Mouse (Mus musculus): ENCODE measurements around the gene E2f7.

Gene E2f7

DNA sequence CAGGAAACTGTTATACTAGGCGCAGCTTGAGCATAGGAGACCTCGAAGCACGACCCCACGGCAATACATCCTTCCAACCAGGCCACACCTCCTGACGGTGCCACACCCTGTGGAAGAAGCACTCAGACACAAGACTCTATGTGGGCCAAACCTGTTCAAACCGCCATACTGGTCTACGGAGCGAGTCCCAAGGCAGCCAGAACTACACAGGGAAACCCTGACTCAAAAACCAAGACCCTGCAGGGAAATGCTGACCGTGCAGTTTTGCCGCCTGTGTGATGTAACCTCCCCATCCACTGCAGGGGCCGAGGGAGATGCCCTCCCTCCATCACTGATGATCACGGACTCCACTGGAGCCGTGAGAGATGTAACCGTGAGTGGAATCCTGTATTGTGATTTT is 36.5 kb downstream of the E2f7 start:
- DNase-seq (ENCODE audit: low read depth): no peak

DNA sequence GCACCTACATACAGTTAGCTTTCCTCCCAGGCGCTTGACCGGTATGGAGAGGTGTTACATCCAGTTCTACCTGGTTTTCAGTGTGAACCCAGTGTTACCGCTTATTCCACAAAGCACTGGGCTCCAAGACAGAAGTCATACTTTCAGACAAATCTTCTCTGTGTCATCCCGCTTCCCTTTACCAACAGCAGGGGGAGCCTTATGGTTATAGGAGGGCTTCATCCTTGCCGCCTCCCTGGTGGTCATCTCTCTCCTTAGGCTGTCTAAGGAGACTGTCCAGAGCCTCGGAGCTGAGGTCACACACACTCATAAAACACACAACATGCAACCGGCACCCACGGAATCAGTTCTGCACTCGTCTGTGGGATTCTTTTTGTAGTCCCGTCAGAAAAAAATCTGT is 37.4 kb downstream of the E2f7 start:
- DNase-seq (ENCODE audit: low read depth): no peak

DNA sequence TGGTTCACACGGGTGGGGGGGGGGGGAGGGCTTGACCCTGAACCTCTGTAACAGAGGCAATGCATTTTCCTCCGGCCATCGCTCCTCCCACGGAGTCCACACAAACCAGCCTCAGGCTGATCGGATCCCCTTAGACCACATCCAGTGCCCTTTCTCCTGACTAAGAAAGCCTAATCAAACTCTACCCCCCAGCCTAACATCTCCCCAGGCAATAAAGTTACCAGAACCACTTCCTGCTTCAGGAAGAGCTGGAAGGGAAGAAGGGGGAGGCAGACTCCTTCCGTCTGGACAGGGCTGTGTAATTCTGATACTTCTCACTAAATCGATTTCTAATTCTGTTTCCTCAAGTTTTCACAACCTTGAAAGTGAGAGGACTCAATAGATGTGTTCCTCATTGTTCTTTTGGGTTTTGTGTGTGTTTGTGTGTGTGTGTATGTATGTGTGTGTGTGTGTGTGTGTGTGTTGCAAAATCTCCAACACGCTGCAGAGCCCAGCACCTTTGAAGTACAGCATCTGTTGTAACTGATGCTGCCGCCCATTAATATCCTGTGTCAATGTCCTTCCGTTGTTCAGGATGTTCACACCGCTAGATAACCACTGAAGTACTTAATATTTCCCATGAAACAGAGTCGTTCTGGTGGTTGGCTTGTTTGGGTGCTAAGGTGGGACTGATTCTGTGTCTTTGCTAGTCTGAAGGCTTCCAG is 43.0 kb downstream of the E2f7 start:
- DNase-seq (ENCODE audit: low read depth): no peak

DNA sequence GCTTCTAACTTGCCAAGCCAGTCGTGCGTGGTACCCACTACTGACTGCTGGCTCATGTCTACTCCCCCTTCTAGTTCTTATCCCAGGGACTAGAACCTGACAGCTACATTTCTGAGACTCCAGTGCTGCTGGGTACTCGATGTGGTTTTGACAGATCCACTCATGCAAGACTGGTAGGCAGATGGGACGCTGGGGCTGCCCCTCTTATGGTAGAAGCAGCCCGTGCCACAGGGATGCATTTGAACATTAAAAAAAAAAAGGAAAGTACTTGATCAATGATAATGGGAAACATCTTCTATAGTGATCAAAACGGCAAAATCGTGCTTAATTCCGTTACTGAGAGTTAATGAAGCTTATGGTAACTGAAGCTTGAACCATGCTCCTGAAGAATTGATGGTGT is 44.4 kb downstream of the E2f7 start:
- no peak for DNase-seq (ENCODE audit: low read depth)

DNA sequence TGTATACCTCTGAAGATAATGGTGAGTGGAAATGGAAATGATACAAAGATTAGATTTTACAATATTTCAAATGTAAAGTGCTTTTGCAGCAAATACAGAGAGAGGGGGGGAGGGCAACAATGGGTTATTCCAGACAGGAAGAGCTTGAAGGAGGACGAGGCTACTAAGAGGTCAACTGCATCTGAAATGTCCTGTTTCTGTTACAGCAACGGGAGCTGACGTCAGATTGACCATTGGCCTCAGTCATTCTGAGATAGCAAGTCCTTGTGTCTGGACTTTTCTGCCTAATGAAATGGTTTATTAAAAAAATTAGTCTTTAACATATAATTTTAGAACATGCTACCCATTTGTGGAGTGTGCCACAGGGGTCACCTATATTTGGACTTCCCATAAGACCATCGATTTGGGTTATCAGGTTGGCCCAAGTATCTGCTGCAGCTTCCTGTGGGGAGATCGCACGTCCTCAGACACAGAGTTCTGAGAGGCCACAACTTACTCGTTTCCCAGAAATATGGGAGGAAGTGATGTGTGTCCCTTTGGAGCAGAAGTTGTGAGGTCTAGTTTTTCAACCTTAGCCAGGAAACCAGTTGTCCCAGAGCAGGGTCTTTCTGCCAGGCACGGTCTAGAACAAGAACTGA is 48.0 kb downstream of the E2f7 start:
- DNase-seq (ENCODE audit: low read depth): no peak

DNA sequence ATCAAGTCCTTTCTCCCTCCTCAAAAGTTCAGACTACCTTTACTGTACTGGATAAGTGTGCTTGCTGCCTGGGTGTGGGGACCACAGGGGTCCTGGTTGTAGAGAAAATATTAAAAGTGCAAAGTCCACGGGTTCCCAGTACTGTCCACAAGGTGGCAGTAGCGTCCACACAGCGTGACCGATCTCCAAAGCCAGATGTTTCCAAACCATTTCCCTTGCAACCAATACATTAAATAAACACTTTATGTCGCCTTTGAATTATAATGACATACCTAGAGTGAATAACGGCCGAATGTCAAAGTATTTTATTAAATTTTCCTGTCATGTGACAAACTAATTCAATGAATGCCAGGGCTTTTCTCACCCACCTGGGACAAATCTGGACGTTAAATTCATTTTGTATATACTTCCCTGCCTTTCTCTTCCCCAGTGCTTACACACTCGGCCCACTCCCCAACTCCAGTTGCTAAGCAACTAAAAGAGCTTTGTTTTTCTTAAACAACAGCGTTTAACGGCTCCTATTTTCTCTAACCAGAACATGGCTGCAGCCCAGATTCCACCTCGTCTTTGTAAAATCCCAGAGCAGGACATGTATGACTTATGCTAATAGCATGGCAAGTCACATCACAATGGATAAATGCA is 49.4 kb downstream of the E2f7 start:
- DNase-seq (ENCODE audit: low read depth): peak; percentile 39

DNA sequence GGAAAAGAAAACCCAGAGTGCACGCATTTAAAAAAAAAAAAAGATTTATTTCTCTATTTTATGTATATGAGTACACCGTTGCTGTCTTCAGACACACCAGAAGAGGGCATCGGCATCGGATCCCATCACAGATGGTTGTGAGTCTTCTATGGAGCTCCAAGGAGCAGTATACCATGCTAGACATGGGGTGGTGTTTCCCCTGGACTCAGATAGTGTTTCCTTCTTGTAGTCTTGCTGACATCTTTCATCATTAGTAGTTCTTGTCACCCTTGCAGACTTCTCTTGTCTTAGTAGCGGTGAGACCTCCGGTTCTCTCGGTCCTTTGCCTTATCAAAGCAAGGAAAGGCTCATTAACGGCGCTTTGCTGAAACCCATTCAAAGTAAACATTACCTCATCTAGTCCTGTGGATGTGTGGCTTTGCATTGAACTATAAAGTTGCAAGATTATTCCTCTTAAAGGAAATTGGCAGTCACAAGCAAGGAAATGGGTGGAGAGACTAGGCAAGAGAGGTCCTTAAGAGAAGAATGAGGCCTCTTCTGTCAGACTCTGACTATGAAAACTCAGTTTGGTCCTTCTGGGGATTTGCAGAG is 50.1 kb downstream of the E2f7 start:
- DNase-seq (ENCODE audit: low read depth): no peak

DNA sequence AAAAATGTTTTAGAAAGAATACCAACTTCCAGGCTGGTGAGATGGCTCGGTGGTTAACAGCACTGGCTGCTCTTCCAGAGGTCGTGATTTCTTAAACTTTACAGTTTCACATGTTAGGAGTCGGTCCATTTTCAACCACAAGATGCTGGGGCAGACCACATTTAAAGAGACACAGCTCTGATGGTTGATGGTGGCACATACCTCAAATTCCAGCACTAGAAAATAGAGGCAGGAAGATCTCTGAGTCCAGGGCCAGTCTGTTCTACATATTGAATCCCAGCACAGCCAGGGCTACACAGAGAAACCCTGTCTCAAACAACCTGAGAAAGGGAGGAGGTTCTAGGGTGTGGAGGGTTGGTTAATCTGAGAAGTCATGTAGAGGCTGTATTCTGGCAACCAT is 56.1 kb downstream of the E2f7 start:
- DNase-seq (ENCODE audit: low read depth): no peak

DNA sequence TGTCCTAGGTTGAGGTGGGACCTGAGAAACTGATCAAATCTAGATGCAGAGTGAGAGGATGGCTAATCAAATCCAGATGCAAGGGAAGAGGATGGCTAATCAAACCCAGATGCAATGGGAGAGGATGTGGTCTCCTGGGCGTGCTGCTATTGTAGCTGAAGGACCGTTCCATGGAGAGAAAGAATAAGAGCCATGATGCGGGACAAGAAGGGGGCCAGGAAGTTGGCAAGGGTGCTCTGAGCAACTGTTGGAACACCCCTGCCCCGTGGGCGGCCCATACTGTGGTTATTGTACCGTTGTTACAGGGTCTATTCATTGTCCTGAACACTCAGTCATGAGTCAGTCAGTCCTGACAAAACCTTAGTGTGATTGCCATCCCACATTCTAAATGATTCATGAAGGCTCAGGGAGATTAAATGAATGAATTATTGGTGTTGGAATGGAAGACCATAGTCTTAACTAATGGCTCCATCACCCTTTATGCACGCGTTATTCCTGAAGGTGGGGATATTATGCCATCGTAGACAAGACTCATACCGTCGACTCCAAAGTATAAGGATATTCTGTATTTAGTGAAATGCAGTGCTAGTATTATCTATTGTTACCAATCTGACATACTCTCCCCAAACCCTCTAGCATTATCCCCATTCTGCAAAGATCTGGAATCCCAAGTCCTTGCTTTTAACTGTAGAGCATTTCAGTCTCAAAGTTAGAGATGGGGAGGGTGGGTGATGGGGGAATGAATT is 59.2 kb downstream of the E2f7 start:
- no peak for DNase-seq (ENCODE audit: low read depth)

DNA sequence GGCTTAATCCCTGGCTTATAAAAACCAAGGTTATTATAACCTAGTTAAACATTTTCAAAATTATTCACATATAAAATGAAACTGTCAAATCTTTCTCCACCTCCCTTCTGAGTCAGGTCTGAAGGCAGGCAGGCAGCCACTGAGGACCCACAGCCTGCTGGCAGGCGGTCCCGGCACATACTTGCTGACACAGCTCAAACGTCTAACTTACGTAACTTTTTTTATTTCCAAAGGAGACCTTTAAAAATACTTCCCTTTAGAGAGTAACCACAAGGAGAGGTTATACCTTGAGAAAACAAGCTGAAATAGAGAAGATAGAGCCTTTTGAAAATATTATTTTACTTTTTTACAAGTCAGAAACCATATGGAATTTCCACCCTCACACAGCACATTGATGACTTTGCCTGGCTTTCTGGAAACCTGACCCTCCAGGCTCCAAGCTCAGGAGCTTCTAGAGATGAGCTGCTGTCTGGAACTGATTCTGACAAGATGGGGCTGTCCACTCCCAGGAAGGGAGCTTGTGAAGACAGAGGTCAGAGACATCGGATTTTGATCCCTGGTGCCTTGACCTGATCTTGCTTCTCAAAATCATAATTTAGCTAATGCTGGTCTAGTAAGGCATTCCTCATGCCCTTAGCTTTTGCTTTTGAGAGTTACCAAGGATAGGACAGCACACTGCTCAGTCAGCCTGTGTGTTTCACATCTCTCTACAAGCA is 59.9 kb downstream of the E2f7 start:
- no peak for DNase-seq (ENCODE audit: low read depth)

DNA sequence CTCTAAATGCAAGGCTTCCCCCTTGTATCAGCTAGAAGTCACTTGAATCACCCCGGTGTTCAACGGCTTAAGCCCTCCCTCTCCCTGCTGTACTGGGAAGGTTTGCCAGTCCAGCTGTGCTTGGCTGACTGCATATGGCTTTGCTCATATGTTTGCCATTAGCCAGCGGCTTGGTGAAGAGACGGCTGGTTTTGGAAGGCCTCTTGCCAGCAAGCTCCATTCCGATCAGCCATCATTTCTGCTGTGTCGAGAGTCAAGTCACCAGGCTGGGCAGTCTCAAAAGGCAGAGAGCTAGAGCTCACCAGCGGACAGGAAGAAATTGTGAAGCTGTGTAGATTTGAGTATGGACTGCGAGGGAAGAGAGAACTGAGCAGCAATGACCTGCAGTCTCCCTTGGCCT is 61.2 kb downstream of the E2f7 start:
- no peak for DNase-seq (ENCODE audit: low read depth)

DNA sequence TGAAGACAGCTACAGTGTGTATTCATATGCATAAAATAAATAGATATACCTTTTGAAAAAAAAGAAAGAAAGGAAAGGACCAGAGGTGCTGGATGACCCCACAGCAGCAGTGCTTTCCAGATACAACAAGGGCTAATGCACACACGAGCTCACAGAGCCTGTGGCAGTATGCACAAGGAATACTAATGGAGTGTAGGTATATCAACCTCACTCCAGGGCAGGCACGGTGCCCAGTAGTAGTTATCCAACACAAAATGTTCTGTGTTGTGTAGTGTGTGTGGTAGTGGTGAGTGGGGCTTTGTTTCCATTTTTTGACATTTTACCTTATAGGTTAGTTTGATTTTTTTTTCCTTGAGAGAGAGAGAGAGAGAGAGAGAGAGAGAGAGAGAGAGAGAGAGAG is 65.3 kb downstream of the E2f7 start:
- DNase-seq (ENCODE audit: low read depth): no peak

DNA sequence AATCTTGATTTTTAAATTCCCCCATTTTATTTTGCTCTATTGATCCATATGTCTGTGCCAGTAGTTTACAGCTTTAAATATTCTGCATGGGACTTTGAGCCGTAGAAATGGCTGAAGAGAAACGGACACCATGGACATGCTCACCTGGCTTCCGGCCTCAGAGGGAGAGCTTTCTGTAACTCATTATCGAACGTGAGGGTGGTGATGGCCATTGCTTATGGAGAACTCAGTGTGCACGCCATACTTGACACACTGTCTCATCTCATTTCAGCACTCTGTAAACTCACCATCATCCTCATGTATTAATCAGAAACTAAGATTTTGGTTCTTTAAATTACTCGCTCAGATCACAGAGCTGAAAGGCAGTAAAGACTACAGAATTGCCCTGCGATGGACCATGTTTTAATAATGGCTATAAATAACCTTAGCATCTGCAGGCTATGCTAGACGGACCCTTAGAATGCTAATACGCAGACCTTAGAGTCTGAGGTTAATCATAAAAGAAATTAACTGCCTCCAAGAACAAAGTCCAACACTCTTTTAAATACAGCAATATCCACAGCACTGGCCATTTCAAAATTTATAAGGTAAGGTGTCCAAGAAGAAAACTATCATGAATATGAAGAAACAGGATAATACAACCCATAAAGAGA is 66.1 kb downstream of the E2f7 start:
- DNase-seq (ENCODE audit: low read depth): no peak

DNA sequence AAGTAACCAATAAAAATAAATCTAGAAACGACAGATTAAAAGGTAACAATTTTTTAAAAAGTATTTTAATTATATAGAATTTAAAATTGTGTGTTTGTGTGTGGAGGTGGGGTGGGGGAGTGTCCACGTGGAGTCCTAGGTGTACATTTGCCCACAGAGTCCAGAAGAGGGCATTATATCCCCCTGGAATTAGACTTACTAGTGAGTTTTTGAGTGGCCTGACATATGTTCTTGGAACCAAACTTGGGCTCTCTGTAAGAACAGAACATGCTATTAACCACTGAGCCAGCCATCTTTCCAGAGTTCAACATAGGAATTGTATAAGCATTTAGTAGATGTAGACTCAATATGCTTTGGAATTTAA is 66.6 kb downstream of the E2f7 start:
- DNase-seq (ENCODE audit: low read depth): no peak

DNA sequence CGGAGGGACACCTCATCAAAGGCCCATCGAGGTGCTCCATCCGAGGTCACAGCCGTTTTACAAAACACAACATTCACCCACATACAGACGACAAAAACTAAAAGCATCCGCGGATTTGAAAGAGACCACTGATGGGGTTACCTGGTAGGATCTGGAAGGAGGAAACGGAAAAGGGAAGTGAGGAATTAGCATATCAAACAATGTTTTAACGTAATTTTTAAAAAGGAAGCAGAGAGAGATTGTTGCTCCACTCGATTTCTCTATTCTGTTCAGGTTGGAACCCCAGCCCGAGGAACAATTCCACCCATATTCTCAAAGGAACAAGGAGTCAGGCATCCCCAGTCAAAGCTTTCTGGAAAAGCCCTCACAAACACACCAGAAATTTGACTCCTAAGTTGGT is 75.9 kb downstream of the E2f7 start:
- no peak for DNase-seq (ENCODE audit: low read depth)

DNA sequence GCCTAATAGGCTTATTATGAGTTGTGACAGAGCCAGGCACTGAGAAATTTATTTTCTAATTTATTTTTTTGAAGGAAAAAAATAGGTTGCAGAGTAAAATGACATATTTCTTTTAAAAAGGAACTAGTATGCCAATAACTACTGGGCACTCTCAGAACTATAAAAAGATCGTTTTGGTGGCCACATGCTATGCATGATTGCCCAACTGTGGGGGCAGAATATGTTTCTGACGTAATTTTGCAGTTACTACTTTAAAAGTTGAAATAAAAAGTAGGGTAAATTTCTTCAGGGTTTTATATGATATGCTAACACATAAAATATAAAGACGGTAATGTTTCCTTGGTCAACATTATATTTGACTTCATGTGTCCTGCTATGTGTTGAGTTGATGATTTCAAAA is 76.5 kb downstream of the E2f7 start:
- no peak for DNase-seq (ENCODE audit: low read depth)

DNA sequence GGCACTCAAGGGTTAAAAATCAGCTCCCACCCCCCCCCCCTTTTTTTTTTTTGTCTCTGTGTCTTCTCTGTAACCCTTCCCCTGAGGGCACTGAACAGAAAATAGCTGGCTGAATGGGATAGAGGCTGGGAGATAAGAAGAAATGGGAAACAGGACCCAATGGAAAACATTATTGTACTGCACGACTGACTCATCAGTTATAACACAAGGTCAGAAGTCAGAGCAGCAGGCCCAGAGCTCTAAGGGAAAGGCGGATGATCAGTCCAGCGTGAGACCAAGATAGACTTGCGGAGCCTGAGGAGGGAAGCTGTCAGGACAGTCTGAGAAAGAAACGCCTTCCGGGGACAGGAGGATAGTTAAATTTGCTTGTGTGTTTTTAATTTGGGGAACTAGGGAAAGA is 87.1 kb downstream of the E2f7 start:
- DNase-seq (ENCODE audit: low read depth): no peak

DNA sequence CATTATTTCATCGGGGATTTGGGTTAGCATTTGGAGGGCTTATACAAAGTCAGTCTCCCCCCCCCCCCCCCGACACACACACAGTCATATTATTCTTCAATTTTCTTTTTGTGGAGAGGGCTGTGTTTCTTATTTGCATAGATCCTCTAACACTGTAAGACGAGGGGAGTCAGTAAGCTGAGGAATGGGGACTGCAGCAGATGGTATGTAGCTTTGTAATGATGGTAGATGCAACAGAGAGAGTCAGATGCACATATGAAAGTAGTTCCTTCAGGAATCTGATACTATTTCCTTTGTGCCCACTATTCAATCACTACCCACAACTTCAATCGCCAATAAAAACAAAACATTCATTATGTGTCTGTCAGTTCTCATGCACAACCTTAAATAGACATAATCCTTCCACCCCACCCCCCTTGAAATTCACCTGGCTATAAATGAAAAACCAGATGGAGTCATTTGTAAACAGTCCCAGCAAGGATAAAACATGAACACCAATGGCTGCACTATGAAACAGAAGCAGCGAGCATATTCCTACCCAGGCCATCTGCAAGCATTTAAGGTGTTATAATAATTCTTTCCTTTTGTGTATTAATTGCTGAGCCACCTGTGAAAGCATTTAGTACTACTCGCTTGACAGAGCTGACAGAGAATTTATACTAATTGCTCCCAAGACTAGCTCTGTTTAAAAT is 90.0 kb downstream of the E2f7 start:
- no peak for DNase-seq (ENCODE audit: low read depth)

All from c-Kit-positive CD71-positive TER-119-negative erythroid progenitor cells, embryonic 14.5 days (primary cell).